Mouse (Mus musculus) CH12.LX (cell line): Measurements from ENCODE around the gene Ehmt2. TPM values are rescaled to one million over a fixed set of nuclear protein-coding genes. Genes with fewer than 3 reads are reported as not detected.

ENCODE experiments used
- DNase-seq: peaks from one replicate; pipeline ENCODE4 v3.0.0-alpha.2; 2013; ENCODE audit errors: extremely low read depth
- H3K27ac ChIP-seq: 2 replicates; pipeline ENCODE4 v1.5.1; 2012; ENCODE audit warnings: low read depth, mild to moderate bottlenecking, control low read depth, moderate library complexity; ENCODE audit not compliant: insufficient read depth
- H3K27me3 ChIP-seq: replicated peaks from 2 replicates; pipeline ENCODE3; 2012; ENCODE audit warnings: inconsistent platforms
- H3K36me3 ChIP-seq, 2 experiments: replicated peaks in 1 of 2; 2 replicates each; pipeline versions ENCODE3 to v1.6.1; 2012; ENCODE audit warnings: inconsistent platforms in 1 of 2, low read length in 1 of 2, mild to moderate bottlenecking in 1 of 2, mixed read lengths in 1 of 2, moderate library complexity in 1 of 2; ENCODE audit not compliant: control insufficient read depth in 1 of 2, insufficient read depth in 1 of 2
- H3K4me1 ChIP-seq, 2 experiments: 2 replicates each; pipeline ENCODE4 v1.6.1; 2012; ENCODE audit warnings: inconsistent platforms in 1 of 2, moderate library complexity in 1 of 2; ENCODE audit not compliant: insufficient read depth in 2 of 2, control insufficient read depth in 1 of 2
- H3K4me2 ChIP-seq: 2 replicates; pipeline ENCODE4 v1.6.1; 2012; ENCODE audit warnings: low read depth, mild to moderate bottlenecking, control low read depth; ENCODE audit not compliant: poor library complexity, insufficient read depth, severe bottlenecking
- H3K4me3 ChIP-seq, 3 experiments: fragments of 150-350 bp in 1 of 3; sonication (generic) in 1 of 3; replicated peaks in 1 of 3; 2 replicates each; pipeline versions ENCODE3 to v1.5.1; 2011 to 2012; ENCODE audit warnings: low read depth in 2 of 3, low read length in 2 of 3, mild to moderate bottlenecking in 2 of 3, moderate library complexity in 2 of 3, control low read depth in 1 of 3, improper control_type of control experiment in 1 of 3, inconsistent platforms in 1 of 3, mixed read lengths in 1 of 3; ENCODE audit not compliant: poor library complexity in 1 of 3
- H3K79me2 ChIP-seq: replicated peaks from 2 replicates; pipeline ENCODE4 v1.6.1; 2012; ENCODE audit warnings: mild to moderate bottlenecking, moderate library complexity; ENCODE audit not compliant: control insufficient read depth, poor library complexity, insufficient read depth, severe bottlenecking; ENCODE audit errors: extremely low read depth
- H3K9ac ChIP-seq: 2 replicates; pipeline ENCODE4 v1.6.1; 2012; ENCODE audit warnings: low read depth, mild to moderate bottlenecking, control low read depth, moderate library complexity; ENCODE audit not compliant: insufficient read depth
- H3K9me3 ChIP-seq: replicated peaks from 2 replicates; pipeline ENCODE3; 2012; ENCODE audit warnings: low read length, inconsistent platforms, mixed read lengths
- BHLHE40 ChIP-seq: IDR thresholded peaks from 2 replicates; pipeline ENCODE4 v1.6.1; 2011; ENCODE audit warnings: mild to moderate bottlenecking, low read depth, low read length, improper control_type of control experiment
- CHD1 ChIP-seq: IDR thresholded peaks from 2 replicates; pipeline ENCODE4 v1.6.1; 2012; ENCODE audit warnings: low read depth, low read length, improper control_type of control experiment, inconsistent platforms
- ELF1 ChIP-seq: IDR thresholded peaks from 2 replicates; pipeline ENCODE4 v1.6.1; 2014; ENCODE audit warnings: low read depth, mild to moderate bottlenecking, inconsistent platforms, low read length, improper control_type of control experiment
- GABPA ChIP-seq: IDR thresholded peaks from 2 replicates; pipeline ENCODE4 v1.6.1; 2012; ENCODE audit warnings: low read depth, low read length, improper control_type of control experiment, inconsistent platforms; ENCODE audit not compliant: insufficient replicate concordance
- HCFC1 ChIP-seq: IDR thresholded peaks from 2 replicates; pipeline ENCODE4 v1.6.1; 2012; ENCODE audit warnings: low read depth, mild to moderate bottlenecking, inconsistent platforms, low read length, improper control_type of control experiment
- IRF4 ChIP-seq: IDR thresholded peaks from 2 replicates; pipeline ENCODE4 v1.6.1; 2014; ENCODE audit warnings: low read depth, mild to moderate bottlenecking, inconsistent platforms, low read length, improper control_type of control experiment
- JUND ChIP-seq: conservative IDR thresholded peaks from 2 replicates; pipeline ENCODE4 v1.6.1; 2011; ENCODE audit warnings: low read depth, low read length, improper control_type of control experiment
- KAT2A ChIP-seq: IDR thresholded peaks from 2 replicates; pipeline ENCODE4 v1.6.1; 2012; ENCODE audit warnings: low read length, improper control_type of control experiment, inconsistent platforms; ENCODE audit not compliant: insufficient replicate concordance
- MAX ChIP-seq: IDR thresholded peaks from 2 replicates; pipeline ENCODE4 v1.6.1; 2011; ENCODE audit warnings: low read length, improper control_type of control experiment
- MAZ ChIP-seq: IDR thresholded peaks from 2 replicates; pipeline ENCODE4 v1.6.1; 2012; ENCODE audit warnings: low read depth, mild to moderate bottlenecking, inconsistent platforms, low read length, improper control_type of control experiment, moderate library complexity
- MEF2A ChIP-seq: IDR thresholded peaks from 2 replicates; pipeline ENCODE4 v1.6.1; 2014; ENCODE audit warnings: low read depth, mild to moderate bottlenecking, inconsistent platforms, low read length, improper control_type of control experiment, borderline replicate concordance
- MXI1 ChIP-seq: IDR thresholded peaks from 2 replicates; pipeline ENCODE4 v1.6.1; 2011; ENCODE audit warnings: mild to moderate bottlenecking, low read depth, low read length, improper control_type of control experiment
- MYC ChIP-seq: IDR thresholded peaks from 2 replicates; pipeline ENCODE4 v1.6.1; 2011; ENCODE audit warnings: low read depth, mild to moderate bottlenecking, improper control_type of control experiment, low read length
- NELFE ChIP-seq: IDR thresholded peaks from 2 replicates; pipeline ENCODE4 v1.6.1; 2011; ENCODE audit warnings: low read depth, low read length, improper control_type of control experiment
- NRF1 ChIP-seq: IDR thresholded peaks from 2 replicates; pipeline ENCODE4 v1.6.1; 2014; ENCODE audit warnings: low read depth, mild to moderate bottlenecking, inconsistent platforms, low read length, improper control_type of control experiment, moderate library complexity
- POLR2A ChIP-seq: IDR thresholded peaks from 2 replicates; pipeline ENCODE4 v1.6.1; 2011; ENCODE audit warnings: low read depth, mild to moderate bottlenecking, improper control_type of control experiment, low read length
- POLR2AphosphoS2 ChIP-seq: IDR thresholded peaks from 2 replicates; pipeline ENCODE4 v1.6.1; 2011; ENCODE audit warnings: low read depth, low read length, improper control_type of control experiment
- SIN3A ChIP-seq: IDR thresholded peaks from 2 replicates; pipeline ENCODE4 v1.6.1; 2012; ENCODE audit warnings: low read length, improper control_type of control experiment, inconsistent platforms
- TBP ChIP-seq: conservative IDR thresholded peaks from 2 replicates; pipeline ENCODE4 v1.6.1; 2011; ENCODE audit warnings: low read depth, low read length, improper control_type of control experiment
- TCF12 ChIP-seq: IDR thresholded peaks from 2 replicates; pipeline ENCODE4 v1.6.1; 2014; ENCODE audit warnings: low read depth, mild to moderate bottlenecking, inconsistent platforms, low read length, improper control_type of control experiment
- USF1 ChIP-seq: IDR thresholded peaks from 2 replicates; pipeline ENCODE4 v1.6.1; 2014; ENCODE audit warnings: low read depth, mild to moderate bottlenecking, inconsistent platforms, low read length, improper control_type of control experiment
- USF2 ChIP-seq: conservative IDR thresholded peaks from 2 replicates; pipeline ENCODE4 v1.6.1; 2011; ENCODE audit warnings: low read depth, low read length, improper control_type of control experiment
- dilution Hi-C: fragments of 300-500 bp; cut with MboI; formaldehyde crosslinking; loops from 2 replicates; pipeline ENCODE4 v1.14.3; 2020; ENCODE audit warnings: low sequenced_read_pairs; ENCODE audit not compliant: extremely low pct_unique_long_range_greater_than_20kb, extremely low pct_ligation_motif_present
- in situ Hi-C: fragments of 300-500 bp; cut with MboI; formaldehyde crosslinking; loops from 3 replicates; pipeline ENCODE4 v1.14.3; 2019; ENCODE audit warnings: low sequenced_read_pairs, low pct_ligation_motif_present, low pct_unique_long_range_greater_than_20kb, mixed read lengths
- polyA plus RNA-seq: library from polyadenylated mRNA; unstranded; fragments of >175 nt; gene quantifications from 2 replicates; pipeline ENCODE4 v1.2.1, GENCODE M21; 2012; ENCODE audit warnings: low read depth; ENCODE audit not compliant: insufficient read length
- total RNA-seq, 2 experiments: library from RNA; depleted of rRNA; stranded (reverse); fragments of 300-350 nt in 1 of 2; fragments of >200 nt in 1 of 2; gene quantifications; 2 replicates each; pipeline ENCODE4 v1.2.3; 2012 to 2014

The Ehmt2 gene
- total RNA-seq (2012; rRNA removed) (118 and 150 TPM in 2 replicates), total RNA-seq (2014; rRNA removed) (68.7 and 73.5 TPM in 2 replicates), polyA plus RNA-seq (100 and 113 TPM in 2 replicates)

DNA sequence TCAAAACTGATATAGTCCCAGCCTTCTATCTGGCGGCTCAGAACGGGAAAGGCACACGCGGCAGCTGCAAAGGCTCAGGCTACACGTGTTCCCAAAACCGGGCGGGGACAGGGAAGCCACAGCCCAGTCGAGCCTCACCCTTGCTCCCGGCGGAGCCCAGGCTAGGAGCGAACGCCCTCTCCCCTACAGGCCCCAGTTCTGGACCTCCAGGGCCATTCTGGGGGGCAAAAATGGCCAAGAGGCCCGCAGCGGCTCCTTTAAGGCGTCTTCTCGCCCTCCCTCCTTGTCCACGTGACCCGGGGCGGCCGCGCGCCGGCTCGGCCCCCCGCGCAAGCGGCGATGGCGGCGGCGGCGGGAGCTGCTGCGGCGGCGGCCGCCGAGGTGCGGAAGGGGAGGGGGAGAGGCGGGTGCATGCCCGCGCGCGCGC, at the start of gene Ehmt2, which contains the start of gene C2:
Ehmt2 (plus strand) TSS at position 310 of the 427 bp plus-strand sequence.
C2 (minus strand) TSS at position 106 of the 427 bp plus-strand sequence.
- H3K4me3 ChIP-seq, result peak within 1 kb of the TSS; percentile 91 to 93 (median 92)
- H3K79me2 ChIP-seq, result peaks cover 17% of the 10 kb centered on the region
- H3K9ac ChIP-seq, result peak within 1 kb of the TSS; percentile 94
- dilution Hi-C loops (no loop called here), in situ Hi-C loops (no loop called here)
- peak within 1 kb of the TSS; percentile 84 for H3K4me2 ChIP-seq
- peak; percentile 65 for DNase-seq
- H3K27ac ChIP-seq, result peak within 1 kb of the TSS; percentile 89
- peaks cover 7 to 32% of the 10 kb centered on the region in 2 experiments for H3K4me1 ChIP-seq
- H3K9me3 ChIP-seq, result peaks cover 5% of the 10 kb centered on the region
- H3K36me3 ChIP-seq, result peaks cover 12 to 35% of the 10 kb centered on the region in 2 experiments
- no peaks in the 10 kb centered on the region for H3K27me3 ChIP-seq
- TF ChIP-seq TCF12 (peak; percentile 56), TBP (0 out of 2 replicates have a peak, but pooled peaks have one; percentile 68), MXI1 (peak; percentile 99), IRF4 (peak; percentile 27; the same call in 1 of the 2 replicates), POLR2AphosphoS2 (no peak), MAZ (peak; percentile 84), MYC (peak; percentile 98), BHLHE40 (peak; percentile 81), NRF1 (peak; percentile 71), MEF2A (peak; percentile 55; the same call in 1 of the 2 replicates), HCFC1 (peak; percentile 46), GABPA (no peak), ELF1 (peak; percentile 42), NELFE (peak; percentile 65; the same call in 1 of the 2 replicates), KAT2A (no peak), POLR2A (peak; percentile 90), MAX (peak; percentile 95), SIN3A (peak; percentile 73; the same call in 1 of the 2 replicates), USF2 (peak; percentile 62), CHD1 (no peak), USF1 (peak; percentile 88), JUND (no peak)
- TF ChIP-seq, all 38 proteins: peak for 17
